Mouse (Mus musculus) cerebellum, adult 2 months (tissue): Measurements from ENCODE around the gene Tbk1. TPM values are rescaled to one million over a fixed set of nuclear protein-coding genes. Genes with fewer than 3 reads are reported as not detected.

Experiments used
- DNase-seq, 2 experiments: peaks; one replicate each; pipeline ENCODE4 v3.0.0; 2021
- H3K27ac ChIP-seq: fragments of 200-500 bp; 2 replicates; pipeline ENCODE4 v1.5.1; 2012; ENCODE audit warnings: low read length, control low read depth, inconsistent platforms; ENCODE audit not compliant: insufficient read depth
- H3K27me3 ChIP-seq: fragments of 200-500 bp; 2 replicates; pipeline ENCODE4 v1.6.1; 2012; ENCODE audit warnings: inconsistent platforms, mild to moderate bottlenecking, low read length, moderate library complexity; ENCODE audit not compliant: control insufficient read depth, insufficient read depth
- H3K4me1 ChIP-seq: fragments of 200-500 bp; 2 replicates; pipeline ENCODE4 v1.6.1; 2011; ENCODE audit warnings: low read length; ENCODE audit not compliant: control insufficient read depth, insufficient read depth
- H3K4me3 ChIP-seq: fragments of 200-500 bp; replicated peaks from 2 replicates; pipeline ENCODE3; 2011; ENCODE audit warnings: mild to moderate bottlenecking, low read depth, low read length, control low read depth; ENCODE audit not compliant: insufficient read depth
- CTCF ChIP-seq: fragments of 200-500 bp; IDR thresholded peaks from 2 replicates; pipeline ENCODE4 v1.5.1; 2011; ENCODE audit warnings: low read depth, mild to moderate bottlenecking, control low read depth, low read length, moderate library complexity, borderline replicate concordance; ENCODE audit not compliant: insufficient read depth
- POLR2A ChIP-seq: fragments of 200-500 bp; IDR thresholded peaks from 2 replicates; pipeline ENCODE4 v1.6.1; 2011; ENCODE audit warnings: low read length, control low read depth, borderline replicate concordance; ENCODE audit not compliant: insufficient read depth
- WGBS: fragments of 180-500 bp; shearing (Covaris S2); methylation state at CpG from one replicate; pipeline ENCODE4 v1.1.7; 2018; 5-methylcytosine and 5-hydroxymethylcytosine counted together
- polyA plus RNA-seq: library from polyadenylated mRNA; depleted of rRNA; stranded (reverse); fragments of >200 nt; gene quantifications from 2 replicates; pipeline ENCODE4 v1.2.3, GENCODE M21; 2012

Gene Tbk1
- polyA plus RNA-seq, 1 experiment, result 42.1 TPM

- H3K4me1 ChIP-seq, result peaks cover 3% of the 10 kb centered on the region; the same call in 1 of the 2 replicates
- no peak for TF ChIP-seq POLR2A
- no peak for TF ChIP-seq CTCF
- H3K27ac ChIP-seq, result no peak overlapping the region
- H3K4me3 ChIP-seq, result no peak overlapping the region
- no peaks in the 10 kb centered on the region for H3K27me3 ChIP-seq
- 83% methylated on average over 20 of the region's 20 CpGs for WGBS
- DNase-seq, result no peak
Observed at GRCm38 (mm10) chr10:121585056-121585790, 1.4 kb downstream of the Tbk1 start.

- no peak overlapping the region for H3K4me3 ChIP-seq
- no peak for DNase-seq
- H3K4me1 ChIP-seq, result peaks cover 3% of the 10 kb centered on the region; the same call in 1 of the 2 replicates
- 91% methylated on average over 10 of the region's 10 CpGs for WGBS
- no peak overlapping the region for H3K27ac ChIP-seq
- TF ChIP-seq CTCF (no peak), POLR2A (no peak)
- H3K27me3 ChIP-seq, result no peaks in the 10 kb centered on the region
Observed at GRCm38 (mm10) chr10:121584033-121584432, 2.6 kb downstream of the Tbk1 start.

GRCm38 (mm10) chr10:121583016-121583415, 3.6 kb downstream of the Tbk1 start:
- no peak for TF ChIP-seq CTCF
- no peak for TF ChIP-seq POLR2A
- Histone ChIP-seq H3K4me1 (peaks cover 3% of the 10 kb centered on the region; the same call in 1 of the 2 replicates), H3K27ac (no peak overlapping the region), H3K27me3 (no peaks in the 10 kb centered on the region), H3K4me3 (no peak overlapping the region)
- DNase-seq, result no peak
- WGBS, result 95% methylated on average over 12 of the region's 12 CpGs

GRCm38 (mm10) chr10:121582287-121582686, 4.3 kb downstream of the Tbk1 start:
- TF ChIP-seq CTCF (no peak), POLR2A (no peak)
- no peak overlapping the region for H3K4me3 ChIP-seq
- peaks cover 3% of the 10 kb centered on the region; the same call in 1 of the 2 replicates for H3K4me1 ChIP-seq
- DNase-seq, result no peak
- no peaks in the 10 kb centered on the region for H3K27me3 ChIP-seq
- H3K27ac ChIP-seq, result no peak overlapping the region
- WGBS, result 94% methylated on average over 8 of the region's 8 CpGs

GRCm38 (mm10) chr10:121581405-121581804, 5.2 kb downstream of the Tbk1 start:
- WGBS, result 67% methylated on average over 6 of the region's 6 CpGs
- no peak for DNase-seq
- Histone ChIP-seq H3K4me1 (peaks cover 3% of the 10 kb centered on the region; the same call in 1 of the 2 replicates), H3K27ac (no peak overlapping the region), H3K4me3 (no peak overlapping the region), H3K27me3 (no peaks in the 10 kb centered on the region)
- TF ChIP-seq POLR2A (no peak), CTCF (no peak)

GRCm38 (mm10) chr10:121580381-121580780, 6.2 kb downstream of the Tbk1 start:
- 96% methylated on average over 5 of the region's 5 CpGs for WGBS
- peaks cover 3% of the 10 kb centered on the region; the same call in 1 of the 2 replicates for H3K4me1 ChIP-seq
- no peak for DNase-seq
- H3K27ac ChIP-seq, result no peak overlapping the region
- H3K27me3 ChIP-seq, result no peaks in the 10 kb centered on the region
- no peak overlapping the region for H3K4me3 ChIP-seq
- TF ChIP-seq CTCF (no peak), POLR2A (no peak)

GRCm38 (mm10) chr10:121576372-121576771, 10.2 kb downstream of the Tbk1 start:
- Histone ChIP-seq H3K4me3 (no peak overlapping the region), H3K27ac (no peak overlapping the region), H3K4me1 (no peaks in the 10 kb centered on the region; the same call in 1 of the 2 replicates), H3K27me3 (no peaks in the 10 kb centered on the region)
- no peak for DNase-seq
- 66% methylated on average over 9 of the region's 9 CpGs for WGBS
- TF ChIP-seq POLR2A (no peak), CTCF (no peak)

- DNase-seq, result no peak
- WGBS, result 97% methylated on average over 22 of the region's 22 CpGs
- no peak overlapping the region for H3K4me3 ChIP-seq
- no peaks in the 10 kb centered on the region for H3K4me1 ChIP-seq
- H3K27me3 ChIP-seq, result no peaks in the 10 kb centered on the region
- no peak for TF ChIP-seq CTCF
- TF ChIP-seq POLR2A, result no peak
- H3K27ac ChIP-seq, result no peak overlapping the region
Observed at GRCm38 (mm10) chr10:121571511-121572147, 15.0 kb downstream of the Tbk1 start.
